Mouse (Mus musculus) forebrain, embryonic 10.5 days (tissue): ENCODE measurements around the gene Gm49358. TPM values are rescaled to one million over a fixed set of nuclear protein-coding genes. Genes with fewer than 3 reads are reported as not detected.
A peak's percentile ranks its signal among the peaks of the same experiment; 100 is the strongest.

ENCODE experiments used
- DNase-seq: peaks from one replicate; pipeline ENCODE4 v3.0.0-alpha.2; 2017; ENCODE audit warnings: low spot score; ENCODE audit errors: extremely low spot score
- H3K27ac ChIP-seq: fragments of 300-500 bp; sonication (generic); 2 replicates; pipeline ENCODE4 v1.5.1; 2016; ENCODE audit warnings: mild to moderate bottlenecking
- H3K27me3 ChIP-seq: fragments of 300-500 bp; sonication (generic); 2 replicates; pipeline ENCODE4 v1.6.1; 2016; ENCODE audit warnings: mild to moderate bottlenecking; ENCODE audit not compliant: poor library complexity, severe bottlenecking
- H3K36me3 ChIP-seq: fragments of 300-500 bp; sonication (generic); replicated peaks from 2 replicates; pipeline ENCODE4 v1.6.1; 2016; ENCODE audit warnings: mild to moderate bottlenecking, moderate library complexity
- H3K4me1 ChIP-seq: fragments of 300-500 bp; sonication (generic); 2 replicates; pipeline ENCODE4 v1.6.1; 2016
- H3K4me3 ChIP-seq: fragments of 300-500 bp; sonication (generic); 2 replicates; pipeline ENCODE4 v1.5.1; 2016; ENCODE audit warnings: mild to moderate bottlenecking, moderate library complexity
- H3K9me3 ChIP-seq: fragments of 300-500 bp; sonication (generic); 2 replicates; pipeline ENCODE4 v1.6.1; 2016; ENCODE audit warnings: mild to moderate bottlenecking, moderate library complexity
- WGBS: fragments of 180-500 bp; shearing (Covaris S2); methylation state at CpG from one replicate; pipeline ENCODE4 v1.1.7; 2016; 5-methylcytosine and 5-hydroxymethylcytosine counted together
- polyA plus RNA-seq: library from polyadenylated mRNA; unstranded; fragments of >200 nt; fragmentation: Nextera tagmentation; extraction: Ambion mirVana; gene quantifications from 2 replicates; pipeline ENCODE4 v1.2.1, GENCODE M21; 2016

Gene Gm49358
- polyA plus RNA-seq, 1 experiment from 2014 or later, result not detected

- Histone ChIP-seq H3K9me3 (no peaks in the 10 kb centered on the region), H3K4me3 (no peak overlapping the region), H3K27me3 (no peaks in the 10 kb centered on the region), H3K36me3 (no peaks in the 10 kb centered on the region), H3K27ac (no peak overlapping the region), H3K4me1 (peaks cover 6% of the 10 kb centered on the region; the same call in 1 of the 2 replicates)
- no peak for DNase-seq
- 91% methylated on average over 9 of the region's 9 CpGs for WGBS
Measured at GRCm38 (mm10) chr10:86794794-86795535, 31.2 kb downstream of the Gm49358 start.

GRCm38 (mm10) chr10:86796073-86796741, 32.4 kb downstream of the Gm49358 start:
- DNase-seq, result no peak
- 91% methylated on average over 5 of the region's 5 CpGs for whole genome bisulfite sequencing
- H3K4me3 ChIP-seq, result no peak overlapping the region
- H3K27ac ChIP-seq, result no peak overlapping the region
- H3K9me3 ChIP-seq, result no peaks in the 10 kb centered on the region
- no peaks in the 10 kb centered on the region for H3K27me3 ChIP-seq
- H3K36me3 ChIP-seq, result no peaks in the 10 kb centered on the region
- peaks cover 6% of the 10 kb centered on the region; the same call in 1 of the 2 replicates for H3K4me1 ChIP-seq

DNA sequence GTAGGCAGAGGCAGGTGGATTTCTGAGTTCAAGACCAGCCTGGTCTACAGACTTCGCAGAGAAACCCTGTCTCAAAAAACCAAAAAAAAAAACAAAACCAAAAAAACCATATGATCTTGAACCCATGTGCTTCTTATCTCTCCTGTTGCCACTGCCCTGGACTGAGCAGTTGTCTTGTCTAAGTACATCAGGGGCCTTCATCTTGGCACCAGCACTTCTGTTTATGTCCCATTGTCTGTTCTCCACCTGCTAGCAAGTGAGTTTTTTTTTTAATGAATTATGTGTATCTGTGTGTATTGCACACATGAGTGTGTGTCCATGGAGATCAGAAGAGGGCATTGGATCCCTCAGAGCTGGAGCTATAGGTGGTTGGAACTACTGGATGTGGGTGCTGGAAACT, 43.6 kb downstream of the Gm49358 start:
- H3K4me1 ChIP-seq, result peaks cover 7% of the 10 kb centered on the region
- no peak for DNase-seq
- H3K4me3 ChIP-seq, result no peak overlapping the region
- WGBS, result 87% methylated on average over 1 of the region's 1 CpGs
- H3K9me3 ChIP-seq, result no peaks in the 10 kb centered on the region
- no peaks in the 10 kb centered on the region for H3K36me3 ChIP-seq
- no peak overlapping the region for H3K27ac ChIP-seq
- no peaks in the 10 kb centered on the region for H3K27me3 ChIP-seq

GRCm38 (mm10) chr10:86808013-86808758, 44.4 kb downstream of the Gm49358 start:
- WGBS, result 86% methylated on average over 15 of the region's 15 CpGs
- no peaks in the 10 kb centered on the region for H3K9me3 ChIP-seq
- peaks cover 7% of the 10 kb centered on the region for H3K4me1 ChIP-seq
- no peak overlapping the region for H3K4me3 ChIP-seq
- H3K27ac ChIP-seq, result no peak overlapping the region; the same call in 1 of the 2 replicates
- DNase-seq, result no peak
- no peaks in the 10 kb centered on the region for H3K36me3 ChIP-seq
- no peaks in the 10 kb centered on the region for H3K27me3 ChIP-seq

DNA sequence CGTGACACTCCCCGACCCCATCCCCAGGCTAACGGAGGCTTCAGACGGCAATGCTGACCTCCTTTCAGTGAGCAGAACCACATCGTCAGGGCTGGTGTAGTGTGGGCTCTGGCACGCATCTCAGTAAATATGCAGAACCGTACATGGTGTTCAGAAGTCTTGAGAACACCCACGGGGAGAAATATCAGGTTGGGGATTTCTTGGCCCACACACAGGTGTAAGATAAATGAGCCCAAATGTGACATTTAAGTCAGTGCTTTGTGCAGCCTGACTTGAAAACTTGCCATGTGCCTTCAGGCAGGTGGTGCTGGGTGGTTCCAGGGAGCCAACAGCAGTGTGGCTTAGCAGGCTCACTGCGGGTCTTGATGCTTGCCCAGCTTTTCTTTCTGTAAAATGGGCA, 46.2 kb downstream of the Gm49358 start:
- 89% methylated on average over 9 of the region's 9 CpGs for WGBS
- H3K9me3 ChIP-seq, result no peaks in the 10 kb centered on the region
- no peak for DNase-seq
- H3K27ac ChIP-seq, result no peak overlapping the region
- H3K4me1 ChIP-seq, result peaks cover 22% of the 10 kb centered on the region
- no peaks in the 10 kb centered on the region for H3K27me3 ChIP-seq
- H3K4me3 ChIP-seq, result no peak overlapping the region
- H3K36me3 ChIP-seq, result no peaks in the 10 kb centered on the region

DNA sequence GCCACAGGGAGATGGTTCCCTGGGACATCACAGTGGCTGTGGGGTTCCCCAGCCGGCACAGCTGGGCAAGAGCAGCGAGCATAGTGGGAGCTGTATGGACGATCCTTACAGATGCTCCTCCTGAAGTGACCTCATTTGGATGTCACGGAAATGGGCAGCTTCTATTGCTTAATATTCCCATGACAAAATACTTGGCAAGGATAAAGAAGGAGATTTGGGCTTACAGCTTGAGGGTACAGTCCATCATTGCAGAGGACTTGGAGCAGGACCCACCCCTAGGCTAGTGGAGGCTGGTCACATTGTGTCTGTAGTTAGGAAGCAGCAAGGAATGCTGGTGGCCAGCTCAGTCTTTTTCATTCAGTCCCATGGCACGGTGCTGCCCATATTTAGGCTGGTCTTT, 46.8 kb downstream of the Gm49358 start:
- H3K27me3 ChIP-seq, result no peaks in the 10 kb centered on the region
- WGBS, result 91% methylated on average over 5 of the region's 5 CpGs
- no peak for DNase-seq
- H3K4me3 ChIP-seq, result no peak overlapping the region
- no peaks in the 10 kb centered on the region for H3K36me3 ChIP-seq
- no peak overlapping the region for H3K27ac ChIP-seq
- peaks cover 23% of the 10 kb centered on the region for H3K4me1 ChIP-seq
- no peaks in the 10 kb centered on the region for H3K9me3 ChIP-seq

DNA sequence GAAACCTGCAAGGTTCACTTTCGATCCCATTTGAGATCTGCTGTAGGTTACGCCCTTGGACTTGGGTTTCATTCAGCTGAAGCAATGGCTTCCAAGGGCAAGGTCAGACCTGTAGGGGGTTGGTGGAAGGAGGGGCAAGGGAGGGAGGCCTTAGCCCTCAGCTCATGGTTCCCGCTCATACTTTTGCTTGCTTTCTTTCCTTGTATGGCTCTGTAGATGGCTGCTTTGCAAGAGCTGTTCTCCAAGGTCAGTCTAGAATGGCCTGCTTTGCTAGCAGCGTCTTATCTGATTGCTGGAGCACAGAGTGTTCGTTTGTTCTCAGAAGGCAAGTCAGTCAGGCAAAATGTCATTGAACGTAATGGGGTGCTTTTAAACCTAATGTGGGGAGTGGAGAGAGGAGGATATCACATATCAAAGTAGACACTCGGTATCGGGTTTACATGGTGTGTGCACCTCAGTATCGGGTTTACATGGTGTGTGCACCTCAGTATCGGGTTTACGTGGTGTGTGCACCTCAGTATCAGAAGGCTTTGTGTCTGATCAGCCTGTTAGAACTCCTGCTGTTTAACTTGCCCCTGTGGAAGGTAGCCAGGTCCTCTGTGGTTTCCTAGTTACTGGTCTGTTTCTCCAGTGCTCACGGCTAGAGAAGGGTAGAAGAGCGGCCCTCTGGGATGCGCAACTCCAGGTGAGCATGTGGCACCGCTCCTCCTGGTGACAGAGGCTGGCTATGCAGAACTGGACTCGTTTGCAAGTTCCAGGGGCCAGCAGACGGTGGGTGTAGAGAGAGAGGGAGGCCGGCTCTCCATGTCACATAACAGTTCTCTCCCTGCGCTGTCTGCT, 50.7 kb downstream of the Gm49358 start:
- peak overlapping the region; percentile 21; the same call in 1 of the 2 replicates for H3K27ac ChIP-seq
- no peak for DNase-seq

DNA sequence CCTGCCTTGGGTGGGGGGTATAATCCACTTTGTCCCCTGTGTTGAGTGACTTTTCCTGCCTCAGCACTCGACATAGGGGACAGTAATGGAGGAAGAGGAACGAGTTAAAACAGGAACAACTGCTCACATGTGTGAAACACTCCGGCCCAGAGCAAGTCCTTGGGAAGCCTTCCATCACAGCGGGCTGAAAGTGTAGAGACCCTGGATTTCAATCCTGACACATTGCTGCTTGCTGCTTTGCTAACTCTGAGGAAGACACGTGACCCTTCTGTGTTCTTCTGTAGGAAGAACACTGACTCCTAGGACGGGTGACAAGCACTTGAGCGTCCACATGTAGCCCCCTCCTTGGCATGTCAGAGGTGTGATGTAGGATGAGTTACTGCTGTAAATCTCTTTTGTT, 51.4 kb downstream of the Gm49358 start:
- Histone ChIP-seq H3K27ac (no peak overlapping the region), H3K4me3 (no peak overlapping the region), H3K9me3 (no peaks in the 10 kb centered on the region), H3K36me3 (peaks cover 5% of the 10 kb centered on the region; the same call in 1 of the 2 replicates), H3K4me1 (peaks cover 26% of the 10 kb centered on the region), H3K27me3 (no peaks in the 10 kb centered on the region)
- DNase-seq, result no peak
- WGBS, result 86% methylated on average over 7 of the region's 7 CpGs

More for the DNA sequence above, 50.7 kb downstream of the Gm49358 start:
- Histone ChIP-seq H3K4me1 (peaks cover 20% of the 10 kb centered on the region), H3K9me3 (no peaks in the 10 kb centered on the region), H3K36me3 (peaks cover 5% of the 10 kb centered on the region; the same call in 1 of the 2 replicates), H3K4me3 (no peak overlapping the region), H3K27me3 (no peaks in the 10 kb centered on the region)
- WGBS, result 85% methylated on average over 19 of the region's 19 CpGs

DNA sequence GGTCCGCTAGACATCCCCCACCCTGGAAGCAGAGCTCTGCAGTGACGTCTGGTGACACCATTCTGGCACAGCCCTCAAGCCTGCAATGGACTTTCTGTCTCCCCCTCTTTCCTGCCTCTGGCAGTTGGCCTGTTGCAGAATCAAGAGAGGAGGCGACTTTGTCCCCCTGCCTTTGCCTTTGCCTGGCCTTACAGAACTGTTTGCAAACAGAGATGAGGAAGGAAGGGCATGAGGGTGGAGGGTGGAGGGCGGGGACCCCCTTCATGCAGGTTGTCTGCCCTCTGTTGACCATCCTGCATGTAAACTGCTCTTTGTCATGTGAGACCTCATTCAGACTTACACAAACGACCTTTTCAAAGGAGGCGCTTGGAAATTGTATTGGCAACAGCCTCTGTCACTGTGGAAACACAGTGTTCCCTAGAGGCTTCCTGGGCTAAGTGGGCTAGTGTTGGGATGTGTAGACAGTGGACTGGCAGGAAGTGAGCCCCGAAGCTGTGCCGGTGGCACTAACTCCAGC, 55.9 kb downstream of the Gm49358 start:
- H3K36me3 ChIP-seq, result peaks cover 10% of the 10 kb centered on the region
- peak; percentile 19 for DNase-seq
- H3K27ac ChIP-seq, result peak overlapping the region; percentile 62

GRCm38 (mm10) chr10:86821014-86821413, 57.2 kb downstream of the Gm49358 start:
- 0 out of 2 replicates have a peak, but pooled peaks cover 5% of the 10 kb centered on the region for H3K27me3 ChIP-seq
- DNase-seq, result no peak
- H3K9me3 ChIP-seq, result no peaks in the 10 kb centered on the region
- no peak overlapping the region for H3K4me3 ChIP-seq
- no peak overlapping the region for H3K27ac ChIP-seq
- H3K36me3 ChIP-seq, result peaks cover 10% of the 10 kb centered on the region
- 90% methylated on average over 7 of the region's 7 CpGs for WGBS
- peaks cover 42% of the 10 kb centered on the region for H3K4me1 ChIP-seq

More for the DNA sequence above, 55.9 kb downstream of the Gm49358 start:
- Histone ChIP-seq H3K4me3 (no peak overlapping the region), H3K4me1 (peaks cover 34% of the 10 kb centered on the region), H3K9me3 (no peaks in the 10 kb centered on the region), H3K27me3 (0 out of 2 replicates have a peak, but pooled peaks cover 5% of the 10 kb centered on the region)
- 44% methylated on average over 8 of the region's 8 CpGs for WGBS

DNA sequence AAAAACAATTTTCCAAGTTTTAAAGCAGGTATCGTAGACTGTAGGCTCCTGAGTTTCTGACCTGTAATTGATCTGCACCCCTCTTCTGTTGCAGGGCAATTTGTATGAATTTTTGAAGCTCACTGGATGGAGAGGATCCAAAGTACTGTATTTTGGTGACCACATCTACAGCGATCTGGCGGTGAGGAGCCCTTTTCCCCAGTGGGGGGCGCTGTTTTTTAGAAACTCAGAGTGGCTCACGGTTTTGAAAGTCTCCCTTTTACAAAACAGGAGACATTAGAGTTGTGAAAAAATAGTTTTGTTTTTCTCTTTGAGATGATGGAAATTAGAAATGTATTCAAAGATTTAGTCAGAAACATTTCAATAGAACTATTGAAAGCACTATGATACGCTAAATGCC, 60.3 kb downstream of the Gm49358 start:
- 85% methylated on average over 6 of the region's 6 CpGs for WGBS
- DNase-seq, result no peak
- peaks cover 10% of the 10 kb centered on the region for H3K36me3 ChIP-seq

GRCm38 (mm10) chr10:86824871-86825270, 61.1 kb downstream of the Gm49358 start:
- Histone ChIP-seq H3K27me3 (0 out of 2 replicates have a peak, but pooled peaks cover 5% of the 10 kb centered on the region), H3K36me3 (peaks cover 16% of the 10 kb centered on the region), H3K9me3 (no peaks in the 10 kb centered on the region), H3K4me3 (no peak overlapping the region), H3K27ac (peak overlapping the region; percentile 71), H3K4me1 (peaks cover 37% of the 10 kb centered on the region)
- DNase-seq, result peak; percentile 22
- WGBS, result 63% methylated on average over 14 of the region's 14 CpGs

More for the DNA sequence above, 60.3 kb downstream of the Gm49358 start:
- peak overlapping the region; percentile 71; the same call in 1 of the 2 replicates for H3K27ac ChIP-seq
- no peaks in the 10 kb centered on the region for H3K9me3 ChIP-seq
- H3K27me3 ChIP-seq, result 0 out of 2 replicates have a peak, but pooled peaks cover 5% of the 10 kb centered on the region
- H3K4me3 ChIP-seq, result no peak overlapping the region
- H3K4me1 ChIP-seq, result peaks cover 45% of the 10 kb centered on the region
